Mouse (Mus musculus) Patski (cell line): ENCODE data around the gene Tor1b. TPM values are rescaled to one million over a fixed set of nuclear protein-coding genes. Genes with fewer than 3 reads are reported as not detected.
"Not testable (repeated sequence)": the region's sequence is repeated elsewhere in the genome, so short reads cannot be mapped to it uniquely, and the experiment has no call there.

Source experiments
- ATAC-seq: fragments of 100-300 bp; one replicate; pipeline ENCODE4 v1.8.0; 2021
- CTCF ChIA-PET: fragments of 350-600 bp; sonication (Branson Sonifier 250); formaldehyde crosslinking; loops from one replicate; lab custom pipeline; 2022; ENCODE audit warnings: inconsistent platforms; lab: Charles Lee
- POLR2A ChIA-PET: fragments of 350-600 bp; sonication (Branson Sonifier 250); formaldehyde crosslinking; loops from one replicate; lab custom pipeline; 2022; ENCODE audit warnings: antibody characterized with exemption, inconsistent platforms; lab: Charles Lee
- DNase-seq: peaks from one replicate; pipeline ENCODE4 v3.0.0-alpha.2; 2011; ENCODE audit warnings: low read depth, low spot score
- H3K27me3 ChIP-seq: fragments of 371-371 bp; one replicate; pipeline ENCODE4 v1.5.1; 2021
- CTCF ChIP-seq: fragments of 100-300 bp; IDR thresholded peaks from one replicate; pipeline ENCODE4 v1.5.1; 2021
- in situ Hi-C: fragments of 300-500 bp; cut with MboI; formaldehyde crosslinking; loops from 3 replicates; pipeline ENCODE4 v1.11.1; 2018; ENCODE audit warnings: low pct_unique_long_range_greater_than_20kb, mixed read lengths
- polyA plus RNA-seq: library from polyadenylated mRNA; unstranded; gene quantifications from one replicate; pipeline ENCODE4 v1.2.3, GENCODE M21; 2021

Gene Tor1b
- 65.8 TPM for polyA plus RNA-seq

DNA sequence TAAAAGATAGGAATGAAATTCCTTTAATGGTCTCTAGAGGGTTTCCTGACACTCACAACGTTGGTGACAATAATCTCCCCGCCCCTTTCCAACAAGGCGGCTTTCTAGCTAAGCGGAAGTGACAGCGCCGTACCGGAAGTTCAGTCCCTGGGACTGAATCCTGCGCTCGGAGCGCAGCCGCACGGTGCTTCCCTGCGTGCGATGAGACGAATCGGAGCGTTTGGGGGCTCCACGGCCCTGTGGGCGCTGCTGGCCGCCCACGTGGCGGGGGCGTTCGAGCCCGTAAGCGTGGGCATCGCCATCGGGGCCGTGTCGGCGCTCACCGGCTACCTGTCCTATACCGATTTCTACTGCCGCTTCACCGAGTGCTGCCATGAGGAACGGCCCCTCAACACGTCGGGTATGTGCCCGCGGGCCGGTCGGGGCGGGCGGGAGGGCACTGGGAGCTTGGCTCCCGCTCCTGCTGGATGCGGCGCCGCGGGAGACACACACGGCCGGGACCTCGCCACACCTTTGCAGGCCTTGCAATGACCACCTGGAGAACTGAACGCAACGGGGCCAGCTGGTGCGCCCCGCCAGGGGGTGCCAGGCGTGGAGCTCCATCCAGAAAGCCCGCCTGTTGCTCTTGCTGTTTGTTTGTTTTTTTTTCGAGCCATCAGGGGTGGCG is at the start of gene Tor1b:
TSS of gene Tor1b (plus strand) at position 136 of the 667 bp plus-strand sequence.
- POLR2A ChIA-PET: interaction anchor here (0.6 to 1.4 kb wide), 3 partner anchors 9 to 267 kb away, joined by 3 read pairs; no protein-coding TSS in a partner anchor
- ATAC-seq (peak; percentile 57), DNase-seq (no peak)
- H3K27me3 ChIP-seq: no peaks in the 10 kb centered on the region
- no peak for TF ChIP-seq CTCF
- CTCF ChIA-PET: interaction anchor here (1.3 to 1.6 kb wide), 2 partner anchors 10 to 197 kb away, joined by 3 to 6 read pairs; no protein-coding TSS in a partner anchor
- in situ Hi-C loops: no loop called here

DNA sequence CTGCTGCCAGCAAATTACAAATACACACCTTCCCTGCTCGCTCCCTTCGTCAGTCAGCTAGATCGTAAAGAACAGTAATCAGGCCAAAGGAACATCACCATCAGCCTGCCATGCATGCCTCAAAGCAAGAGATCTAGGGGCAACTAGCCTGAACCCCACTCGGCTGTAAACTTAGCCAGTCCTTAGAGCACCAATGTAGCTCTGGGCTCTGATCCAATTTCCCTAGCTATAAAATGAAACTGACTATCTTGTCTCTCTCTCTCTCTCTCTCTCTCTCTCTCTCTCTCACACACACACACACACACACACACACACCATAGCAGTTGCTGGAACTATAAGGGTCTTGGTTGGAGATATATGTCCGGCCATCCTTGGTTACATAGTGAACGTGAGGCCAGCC is 48.5 kb upstream of the Tor1b start:
- no peaks in the 10 kb centered on the region for H3K27me3 ChIP-seq
- ChIA-PET POLR2A (no interaction called here), CTCF (interaction anchor here (1.1 to 2.0 kb wide), 2 partner anchors 8 to 13 kb away, joined by 4 to 6 read pairs; no protein-coding TSS in a partner anchor)
- TF ChIP-seq CTCF: no peak
- ATAC-seq: no peak
- no peak for DNase-seq
- in situ Hi-C loops: no loop called here

DNA sequence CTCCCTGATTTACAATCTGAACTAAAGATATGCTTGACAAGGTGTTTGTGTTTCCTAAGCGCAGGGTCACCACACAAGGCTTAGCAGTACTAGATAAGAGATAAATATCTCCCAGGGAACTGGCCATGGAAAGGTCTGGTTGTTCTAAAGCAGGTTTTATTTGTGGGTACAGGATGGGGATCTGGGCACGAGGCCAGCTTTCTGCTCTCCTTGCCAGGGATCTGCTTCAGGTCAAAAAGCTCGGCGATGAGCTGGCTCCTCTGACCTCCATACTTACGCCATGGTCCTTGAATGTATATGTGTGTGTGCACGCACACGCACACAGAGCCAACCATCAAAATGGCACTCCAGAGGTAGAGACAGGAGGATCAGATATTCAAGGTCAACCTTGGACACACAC is 47.8 kb upstream of the Tor1b start:
- ATAC-seq: no peak
- no peak for TF ChIP-seq CTCF
- no peak for DNase-seq
- in situ Hi-C loops: loop anchor here (5.0 kb wide), 1 partner anchor 602 kb away; no protein-coding TSS in a partner anchor
- no peaks in the 10 kb centered on the region for H3K27me3 ChIP-seq
- CTCF ChIA-PET: interaction anchor here (1.0 to 2.0 kb wide), 2 partner anchors 14 to 77 kb away, joined by 3 to 6 read pairs; no protein-coding TSS in a partner anchor
- POLR2A ChIA-PET: no interaction called here

GRCm38 (mm10) chr2:30905906-30906305 is 46.9 kb upstream of the Tor1b start:
- POLR2A ChIA-PET: no interaction called here
- CTCF ChIA-PET: interaction anchor here (1.2 kb wide), 1 partner anchor 15 kb away, joined by 3 read pairs; no protein-coding TSS in a partner anchor
- no peaks in the 10 kb centered on the region for H3K27me3 ChIP-seq
- in situ Hi-C loops: loop anchor here (5.0 kb wide), 1 partner anchor 601 kb away; no protein-coding TSS in a partner anchor
- DNase-seq (no peak), ATAC-seq (no peak)
- TF ChIP-seq CTCF: no peak

GRCm38 (mm10) chr2:30906641-30907040 is 46.1 kb upstream of the Tor1b start:
- H3K27me3 ChIP-seq: no peaks in the 10 kb centered on the region
- ChIA-PET CTCF (interaction anchor here (1.2 kb wide), 1 partner anchor 16 kb away, joined by 3 read pairs; no protein-coding TSS in a partner anchor), POLR2A (no interaction called here)
- TF ChIP-seq CTCF: no peak
- in situ Hi-C loops: loop anchor here (5.0 kb wide), 1 partner anchor 601 kb away; no protein-coding TSS in a partner anchor
- DNase-seq (no peak), ATAC-seq (no peak)

DNA sequence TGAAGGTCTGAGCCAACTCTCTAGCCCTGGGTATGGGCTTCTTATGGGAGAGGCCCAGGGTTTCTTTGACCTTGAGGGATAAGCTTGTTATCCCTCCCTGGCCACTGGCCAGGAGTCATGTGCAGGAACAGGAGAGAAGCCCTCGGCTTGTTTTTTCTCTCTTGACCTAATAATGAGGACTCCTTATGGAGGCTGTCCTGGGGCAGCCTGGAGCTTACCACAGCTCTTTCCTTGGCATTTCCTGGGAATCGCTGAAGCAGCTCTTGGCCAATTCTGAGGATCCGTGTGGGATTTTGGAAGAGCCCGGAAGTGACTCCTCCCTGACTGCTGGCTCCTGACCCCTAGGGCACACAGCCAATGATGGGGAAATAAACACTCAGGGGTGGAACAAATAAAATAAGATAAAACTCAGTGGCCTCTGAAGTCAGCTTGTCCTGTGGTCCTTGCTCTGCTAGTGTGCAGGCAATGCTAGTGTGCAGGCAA is 40.4 kb upstream of the Tor1b start:
- peak; percentile 31 for ATAC-seq

DNA sequence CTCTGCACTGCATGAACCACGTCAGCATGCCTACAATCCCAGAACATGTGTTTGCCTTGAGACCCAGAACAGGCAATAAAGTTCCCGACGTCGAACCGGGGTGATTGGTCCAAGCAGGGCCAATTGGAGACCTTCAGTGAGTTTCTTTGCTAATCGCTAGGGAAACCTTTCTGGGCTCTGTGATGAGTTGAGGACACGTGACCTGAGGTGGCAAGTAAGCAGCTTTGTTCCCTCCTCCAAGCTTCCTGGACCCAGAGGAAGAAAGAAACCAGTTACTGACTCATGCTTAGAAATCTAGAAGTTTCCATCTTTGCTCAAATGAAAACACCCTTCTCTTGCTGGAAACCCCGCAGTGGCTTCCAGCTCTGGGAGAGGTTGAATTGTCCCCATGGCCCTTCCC is 39.7 kb upstream of the Tor1b start:
- ATAC-seq: no peak
- no peak for DNase-seq
- POLR2A ChIA-PET: interaction anchor here (1.2 to 1.4 kb wide), 3 partner anchors 12 to 16 kb away, joined by 3 to 4 read pairs (median 3); no protein-coding TSS in a partner anchor
- TF ChIP-seq CTCF: no peak
- CTCF ChIA-PET: interaction anchor here (0.9 to 1.7 kb wide), 4 partner anchors 9 to 65 kb away, joined by 4 to 5 read pairs (median 4); no protein-coding TSS in a partner anchor
- in situ Hi-C loops: no loop called here
- H3K27me3 ChIP-seq: no peaks in the 10 kb centered on the region

More for the DNA sequence above, 40.4 kb upstream of the Tor1b start:
- in situ Hi-C loops: no loop called here
- TF ChIP-seq CTCF: no peak
- ChIA-PET POLR2A (interaction anchor here (1.2 to 1.4 kb wide), 3 partner anchors 11 to 16 kb away, joined by 3 to 4 read pairs (median 3); no protein-coding TSS in a partner anchor), CTCF (interaction anchor here (0.7 to 1.7 kb wide), 6 partner anchors 8 to 241 kb away, joined by 3 to 5 read pairs (median 4); no protein-coding TSS in a partner anchor)
- DNase-seq: no peak
- no peaks in the 10 kb centered on the region for H3K27me3 ChIP-seq

GRCm38 (mm10) chr2:30914836-30915235 is 37.9 kb upstream of the Tor1b start:
- H3K27me3 ChIP-seq: no peaks in the 10 kb centered on the region
- DNase-seq (no peak), ATAC-seq (no peak)
- ChIA-PET CTCF (no interaction called here), POLR2A (no interaction called here)
- in situ Hi-C loops: no loop called here
- TF ChIP-seq CTCF: no peak

- H3K27me3 ChIP-seq: no peaks in the 10 kb centered on the region
- no peak for DNase-seq
- TF ChIP-seq CTCF: no peak
- ChIA-PET POLR2A (no interaction called here), CTCF (no interaction called here)
- in situ Hi-C loops: no loop called here
- no peak for ATAC-seq
Observed at GRCm38 (mm10) chr2:30915376-30915775, 37.4 kb upstream of the Tor1b start.

DNA sequence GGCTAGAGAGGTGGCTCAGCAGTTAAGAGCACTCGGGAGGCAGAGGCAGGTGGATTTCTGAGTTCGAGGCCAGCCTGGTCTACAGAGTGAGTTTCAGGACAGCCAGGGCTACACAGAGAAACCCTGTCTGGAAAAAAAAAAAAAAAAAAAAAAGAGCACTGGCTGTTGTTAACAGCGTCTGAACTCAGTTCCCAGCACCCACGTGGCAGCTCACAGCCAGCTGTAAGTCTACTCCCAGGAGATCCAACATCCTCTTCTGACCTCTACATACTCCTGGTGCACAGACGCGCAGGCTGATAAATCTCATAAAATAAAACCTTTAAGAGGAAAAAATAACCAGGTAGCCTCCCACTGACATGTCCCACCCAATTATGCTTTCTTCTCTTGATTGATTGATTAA is 36.8 kb upstream of the Tor1b start:
- ATAC-seq, DNase-seq, CTCF ChIA-PET, H3K27me3 ChIP-seq, POLR2A ChIA-PET, in situ Hi-C loops: not testable (repeated sequence)
